Mouse (Mus musculus) neural tube, embryonic 13.5 days (tissue): ENCODE results near the gene Baz1a. TPM values are rescaled to one million over a fixed set of nuclear protein-coding genes. Genes with fewer than 3 reads are reported as not detected.

ENCODE experiments used
- ATAC-seq: fragments of 200-750 bp; cut with Nextera tagmentation; 2 replicates; pipeline ENCODE4 v1.8.0; 2017; ENCODE audit warnings: low read depth, mild to moderate bottlenecking, moderate TSS enrichment, moderate library complexity
- H3K27ac ChIP-seq: fragments of 300-500 bp; sonication (generic); replicated peaks from 2 replicates; pipeline ENCODE4 v1.5.1; 2015; ENCODE audit warnings: moderate library complexity, mild to moderate bottlenecking, inconsistent platforms
- H3K27me3 ChIP-seq: fragments of 300-500 bp; sonication (generic); 2 replicates; pipeline ENCODE4 v1.6.1; 2015; ENCODE audit warnings: mild to moderate bottlenecking, inconsistent platforms
- H3K36me3 ChIP-seq: fragments of 300-500 bp; sonication (generic); 2 replicates; pipeline ENCODE4 v1.6.1; 2015; ENCODE audit warnings: mild to moderate bottlenecking, inconsistent platforms
- H3K4me1 ChIP-seq: fragments of 300-500 bp; sonication (generic); replicated peaks from 2 replicates; pipeline ENCODE4 v1.6.1; 2015; ENCODE audit warnings: inconsistent platforms
- H3K4me2 ChIP-seq: fragments of 300-500 bp; sonication (generic); 2 replicates; pipeline ENCODE4 v1.6.1; 2015; ENCODE audit warnings: inconsistent platforms, mild to moderate bottlenecking, moderate library complexity
- H3K4me3 ChIP-seq: fragments of 300-500 bp; sonication (generic); 2 replicates; pipeline ENCODE4 v1.5.1; 2015; ENCODE audit warnings: mild to moderate bottlenecking, inconsistent platforms
- H3K9ac ChIP-seq: fragments of 300-500 bp; sonication (generic); 2 replicates; pipeline ENCODE4 v1.6.1; 2015; ENCODE audit warnings: moderate library complexity, mild to moderate bottlenecking, inconsistent platforms
- H3K9me3 ChIP-seq: fragments of 300-500 bp; sonication (generic); 2 replicates; pipeline ENCODE4 v1.6.1; 2016; ENCODE audit warnings: inconsistent platforms
- WGBS: fragments of 180-500 bp; shearing (Covaris S2); methylation state at CpG from one replicate; pipeline ENCODE4 v1.1.7; 2015; 5-methylcytosine and 5-hydroxymethylcytosine counted together
- polyA plus RNA-seq: library from polyadenylated mRNA; unstranded; fragments of >200 nt; fragmentation: Nextera tagmentation; extraction: Ambion mirVana; gene quantifications from 2 replicates; pipeline ENCODE4 v1.2.1, GENCODE M21; 2015

Baz1a gene
- polyA plus RNA-seq, 1 experiment from 2014 or later = 11.5 TPM

DNA sequence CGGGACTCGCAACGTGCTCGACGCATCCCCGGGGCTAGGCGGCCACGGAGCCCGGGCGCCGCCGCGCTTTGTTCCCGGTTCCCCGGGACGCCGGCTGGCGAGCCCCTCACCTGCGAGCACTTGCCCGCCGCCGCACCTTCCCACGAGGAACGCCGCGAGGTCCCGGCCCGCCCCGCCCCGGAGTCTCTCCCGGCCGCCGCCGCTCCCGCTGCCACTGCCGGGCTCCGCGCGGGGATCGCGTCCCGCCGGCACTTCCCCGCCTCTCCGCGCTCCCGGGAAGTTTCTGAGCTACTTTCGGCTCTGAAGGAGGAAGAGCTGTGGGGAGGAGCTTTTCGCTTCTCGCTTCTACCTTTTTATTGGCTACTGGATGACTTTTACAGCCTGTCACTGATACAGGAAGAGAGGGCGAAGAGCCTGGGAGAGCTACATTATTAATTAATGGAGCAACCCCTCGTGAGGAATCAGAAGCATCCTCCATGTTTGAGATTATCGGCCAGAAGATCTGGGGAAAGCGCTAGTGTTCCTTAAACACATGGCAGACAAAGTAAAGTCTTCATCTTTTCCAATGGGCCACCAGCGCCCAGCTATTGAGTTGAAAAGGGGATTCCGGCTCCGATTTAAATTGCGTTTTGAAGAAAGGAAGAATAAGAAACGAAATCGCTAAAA is 28.0 kb downstream of the Baz1a start, which contains the start of gene Gm20403:
TSS of gene Gm20403 (minus strand) at position 478 of the 666 bp plus-strand sequence.
- H3K36me3 ChIP-seq = no peaks in the 10 kb centered on the region
- H3K27ac ChIP-seq = peak within 1 kb of the TSS; percentile 84
- H3K4me2 ChIP-seq = peak within 1 kb of the TSS; percentile 94
- peak within 1 kb of the TSS; percentile 87 for H3K4me3 ChIP-seq
- WGBS = under 1% methylated on average over 50 of the region's 60 CpGs
- ATAC-seq = peak; percentile 75
- no peaks in the 10 kb centered on the region for H3K9me3 ChIP-seq
- no peaks in the 10 kb centered on the region; the same call in 1 of the 2 replicates for H3K27me3 ChIP-seq
- peak within 1 kb of the TSS; percentile 88 for H3K9ac ChIP-seq
- H3K4me1 ChIP-seq = peaks cover 9% of the 10 kb centered on the region

- Histone ChIP-seq H3K27me3 (no peaks in the 10 kb centered on the region; the same call in 1 of the 2 replicates), H3K9ac (peak overlapping the region; percentile 88), H3K4me3 (peak overlapping the region; percentile 87), H3K36me3 (no peaks in the 10 kb centered on the region), H3K27ac (peak overlapping the region; percentile 84), H3K9me3 (no peaks in the 10 kb centered on the region), H3K4me2 (peak overlapping the region; percentile 94), H3K4me1 (peaks cover 9% of the 10 kb centered on the region)
- under 1% methylated on average over 89 of the region's 117 CpGs for WGBS
- ATAC-seq = peak; percentile 59
Observed at GRCm38 (mm10) chr12:54985257-54986051, 28.7 kb downstream of the Baz1a start.

GRCm38 (mm10) chr12:54984701-54985256 is 29.4 kb downstream of the Baz1a start:
- H3K27me3 ChIP-seq = no peaks in the 10 kb centered on the region; the same call in 1 of the 2 replicates
- ATAC-seq = peak; percentile 83
- peak overlapping the region; percentile 94 for H3K4me2 ChIP-seq
- peak overlapping the region; percentile 84 for H3K27ac ChIP-seq
- no peaks in the 10 kb centered on the region for H3K36me3 ChIP-seq
- no peaks in the 10 kb centered on the region for H3K9me3 ChIP-seq
- H3K4me3 ChIP-seq = peak overlapping the region; percentile 87
- under 1% methylated on average over 42 of the region's 42 CpGs for WGBS
- H3K4me1 ChIP-seq = peaks cover 9% of the 10 kb centered on the region
- H3K9ac ChIP-seq = peak overlapping the region; percentile 88

DNA sequence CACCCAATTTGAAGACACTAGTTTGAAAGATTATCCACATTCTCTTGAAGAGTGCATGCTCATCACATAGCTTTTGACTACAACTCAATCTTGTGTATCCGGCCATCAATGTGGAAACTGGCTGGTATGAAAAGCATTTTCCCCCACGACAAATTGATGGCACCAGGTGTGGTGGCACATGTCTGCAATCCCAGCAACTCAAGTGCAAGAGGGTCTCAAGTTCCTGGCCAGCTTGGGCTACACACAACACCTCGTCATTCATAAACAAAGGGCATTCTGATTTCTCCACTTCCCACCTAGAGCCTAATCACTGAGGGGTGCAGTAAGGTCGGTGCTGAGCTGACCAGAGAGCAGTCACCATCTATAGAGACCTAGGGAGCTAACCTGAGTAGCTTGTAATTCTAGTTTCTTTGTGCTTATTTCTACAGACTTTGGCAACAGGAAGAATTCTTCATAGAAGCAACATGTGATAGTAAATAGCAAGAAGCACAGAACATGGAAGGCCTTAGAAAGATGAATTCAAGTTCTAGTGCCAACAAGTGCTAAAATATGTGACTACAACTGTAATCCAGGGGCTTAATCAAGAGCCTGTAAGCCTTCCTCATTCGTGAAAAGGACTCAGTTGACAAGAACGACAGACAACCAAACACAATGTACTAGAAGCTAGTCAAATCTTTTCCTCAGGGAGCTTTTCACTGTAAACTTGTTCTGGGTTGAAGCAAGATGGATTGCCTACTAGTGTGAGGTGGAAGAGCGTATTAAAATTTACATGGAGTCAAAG is 31.0 kb downstream of the Baz1a start:
- H3K4me2 ChIP-seq = no peak overlapping the region
- H3K36me3 ChIP-seq = no peaks in the 10 kb centered on the region
- H3K27ac ChIP-seq = no peak overlapping the region
- no peak for ATAC-seq
- no peak overlapping the region for H3K9ac ChIP-seq
- H3K27me3 ChIP-seq = no peaks in the 10 kb centered on the region; the same call in 1 of the 2 replicates
- 75% methylated on average over 7 of the region's 7 CpGs for WGBS
- H3K9me3 ChIP-seq = no peaks in the 10 kb centered on the region
- H3K4me3 ChIP-seq = no peak overlapping the region
- peaks cover 9% of the 10 kb centered on the region for H3K4me1 ChIP-seq

DNA sequence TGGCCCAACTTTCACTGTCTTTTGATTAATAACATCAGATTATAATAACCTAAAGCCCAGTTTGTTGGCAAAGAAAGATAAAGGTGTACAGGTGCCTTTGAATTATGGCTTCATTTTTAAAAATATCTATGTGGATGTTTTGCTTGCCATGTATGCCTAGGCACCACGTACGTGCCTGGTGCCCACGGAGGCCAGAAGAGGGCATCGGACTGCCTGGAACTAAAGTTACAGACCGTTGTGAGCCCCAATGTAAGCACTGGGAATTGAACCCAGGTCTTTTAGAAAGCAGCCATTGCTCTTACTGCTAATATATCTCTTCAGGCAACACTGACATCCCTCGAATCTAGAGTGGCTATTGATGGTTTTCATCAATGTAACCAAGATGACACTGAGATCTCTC is 32.2 kb downstream of the Baz1a start:
- Histone ChIP-seq H3K36me3 (no peaks in the 10 kb centered on the region), H3K27me3 (no peaks in the 10 kb centered on the region), H3K27ac (no peak overlapping the region), H3K9me3 (no peaks in the 10 kb centered on the region), H3K4me1 (peaks cover 9% of the 10 kb centered on the region), H3K4me3 (no peak overlapping the region), H3K4me2 (no peak overlapping the region), H3K9ac (no peak overlapping the region)
- ATAC-seq = no peak
- 73% methylated on average over 6 of the region's 6 CpGs for WGBS

DNA sequence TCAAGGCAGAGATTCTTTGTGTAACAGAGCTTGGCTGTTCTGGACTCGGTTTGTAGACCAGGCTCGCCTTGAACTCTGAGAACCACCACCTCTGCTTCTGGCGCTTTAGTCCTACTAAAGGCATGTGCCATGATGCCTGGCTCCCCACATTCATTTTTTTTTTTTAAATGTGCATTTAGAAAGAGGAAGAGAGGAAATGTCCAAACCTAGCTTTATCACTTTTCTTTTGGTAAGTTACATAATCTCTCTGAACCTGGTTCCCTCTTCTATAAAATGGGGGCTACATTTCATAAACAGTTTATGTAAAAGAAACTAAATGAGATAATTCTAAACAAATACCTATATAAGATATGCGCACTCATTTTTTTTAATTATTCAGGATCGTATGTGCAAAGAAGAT is 33.2 kb downstream of the Baz1a start:
- Histone ChIP-seq H3K4me3 (no peak overlapping the region), H3K4me2 (no peak overlapping the region), H3K27me3 (no peaks in the 10 kb centered on the region), H3K4me1 (peaks cover 9% of the 10 kb centered on the region), H3K9ac (no peak overlapping the region), H3K27ac (no peak overlapping the region), H3K9me3 (no peaks in the 10 kb centered on the region), H3K36me3 (no peaks in the 10 kb centered on the region)
- ATAC-seq = no peak
- 92% methylated on average over 5 of the region's 5 CpGs for WGBS

- Histone ChIP-seq H3K4me1 (peaks cover 9% of the 10 kb centered on the region), H3K9ac (no peak overlapping the region), H3K4me3 (no peak overlapping the region), H3K4me2 (no peak overlapping the region), H3K27ac (no peak overlapping the region), H3K27me3 (no peaks in the 10 kb centered on the region), H3K36me3 (no peaks in the 10 kb centered on the region), H3K9me3 (no peaks in the 10 kb centered on the region)
- WGBS = 78% methylated on average over 6 of the region's 6 CpGs
- ATAC-seq = no peak
Observed at GRCm38 (mm10) chr12:54980532-54980931, 33.6 kb downstream of the Baz1a start.

- H3K27ac ChIP-seq = no peak overlapping the region
- no peaks in the 10 kb centered on the region for H3K4me1 ChIP-seq
- 0 out of 2 replicates have a peak, but pooled peaks cover 21% of the 10 kb centered on the region for H3K36me3 ChIP-seq
- H3K4me2 ChIP-seq = no peak overlapping the region
- H3K4me3 ChIP-seq = no peak overlapping the region
- no peaks in the 10 kb centered on the region for H3K27me3 ChIP-seq
- no peak overlapping the region for H3K9ac ChIP-seq
- ATAC-seq = no peak
- no peaks in the 10 kb centered on the region for H3K9me3 ChIP-seq
- WGBS = 86% methylated on average over 3 of the region's 3 CpGs
Observed at GRCm38 (mm10) chr12:54969033-54969432, 45.1 kb downstream of the Baz1a start.

DNA sequence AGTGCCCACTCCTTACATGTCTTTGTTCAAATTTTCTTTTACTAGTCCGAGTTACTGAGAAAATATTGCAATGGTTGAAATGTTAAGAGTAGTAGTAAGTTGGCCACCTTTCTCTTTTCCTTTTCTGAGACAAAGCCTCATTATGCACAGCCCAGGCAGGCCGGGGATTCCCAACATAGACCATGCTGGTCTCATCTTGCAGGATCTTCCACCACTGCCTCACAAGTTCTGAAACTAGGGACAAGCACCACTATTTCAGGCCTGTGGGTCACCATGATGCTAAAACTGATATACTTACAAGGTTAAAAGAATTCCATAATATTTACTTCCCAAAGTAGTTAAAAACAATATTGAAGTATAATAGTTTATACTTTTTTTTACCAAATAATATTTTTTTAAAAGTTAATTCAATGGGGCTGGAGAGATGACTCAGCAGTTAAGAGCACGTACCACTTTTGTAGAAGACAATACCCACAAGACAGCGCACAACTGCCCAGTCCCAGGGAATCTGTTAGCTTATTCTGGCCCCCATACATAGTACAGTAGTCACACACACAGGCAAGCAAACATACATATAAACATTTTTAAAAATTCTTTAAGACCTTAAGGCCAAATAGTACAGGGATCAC is 48.5 kb downstream of the Baz1a start:
- Histone ChIP-seq H3K9me3 (no peaks in the 10 kb centered on the region), H3K4me1 (no peaks in the 10 kb centered on the region), H3K9ac (no peak overlapping the region), H3K36me3 (0 out of 2 replicates have a peak, but pooled peaks cover 11% of the 10 kb centered on the region), H3K4me2 (no peak overlapping the region), H3K27ac (no peak overlapping the region), H3K27me3 (no peaks in the 10 kb centered on the region), H3K4me3 (no peak overlapping the region)
- 97% methylated on average over 4 of the region's 4 CpGs for WGBS
- no peak for ATAC-seq

DNA sequence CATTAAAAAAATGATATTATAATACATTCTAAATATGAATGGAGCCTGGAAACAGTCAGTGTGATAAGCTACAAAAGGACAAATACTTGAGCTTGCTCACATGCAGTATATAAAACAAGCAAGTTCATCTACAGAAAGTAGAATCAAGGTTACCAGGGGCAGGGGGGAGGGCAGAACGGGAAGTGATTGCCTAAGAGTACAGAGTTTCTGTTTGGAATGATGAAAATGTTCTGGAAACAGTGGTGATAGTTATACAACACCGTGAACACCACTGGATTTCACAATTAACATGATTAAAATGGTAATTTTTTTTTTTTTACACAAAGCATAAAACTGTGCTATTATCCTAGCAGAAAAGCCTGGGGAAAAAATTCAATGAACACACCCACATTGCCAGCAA is 54.6 kb downstream of the Baz1a start:
- no peak overlapping the region for H3K4me2 ChIP-seq
- H3K27ac ChIP-seq = no peak overlapping the region
- H3K9me3 ChIP-seq = no peaks in the 10 kb centered on the region
- ATAC-seq = no peak
- 77% methylated on average over 2 of the region's 2 CpGs for WGBS
- H3K4me1 ChIP-seq = no peaks in the 10 kb centered on the region
- no peak overlapping the region for H3K4me3 ChIP-seq
- no peaks in the 10 kb centered on the region for H3K27me3 ChIP-seq
- 0 out of 2 replicates have a peak, but pooled peaks cover 6% of the 10 kb centered on the region for H3K36me3 ChIP-seq
- H3K9ac ChIP-seq = no peak overlapping the region

GRCm38 (mm10) chr12:54956974-54957373 is 57.2 kb downstream of the Baz1a start:
- 89% methylated on average over 2 of the region's 2 CpGs for WGBS
- ATAC-seq = no peak

More at GRCm38 (mm10) chr12:54956974-54957373, 57.2 kb downstream of the Baz1a start:
- no peak overlapping the region for H3K27ac ChIP-seq
- no peak overlapping the region for H3K4me3 ChIP-seq
- peaks cover 4% of the 10 kb centered on the region; the same call in 1 of the 2 replicates for H3K36me3 ChIP-seq
- no peaks in the 10 kb centered on the region for H3K9me3 ChIP-seq
- H3K4me2 ChIP-seq = no peak overlapping the region
- H3K9ac ChIP-seq = no peak overlapping the region
- no peaks in the 10 kb centered on the region for H3K27me3 ChIP-seq
- no peaks in the 10 kb centered on the region for H3K4me1 ChIP-seq
